Mouse (Mus musculus) left cerebral cortex, postnatal 36 days (tissue): ENCODE data around the gene Nrm. TPM values are rescaled to one million over a fixed set of nuclear protein-coding genes. Genes with fewer than 3 reads are reported as not detected.

Experiments used
- DNase-seq, 2 experiments: peaks; one replicate each; pipeline ENCODE4 v3.0.0; 2021 to 2022; ENCODE audit warnings: low spot score in 2 of 2, mixed read lengths in 1 of 2
- intact Hi-C: fragments of 180-260 bp; cut with DNase I; formaldehyde crosslinking; loops from one replicate; pipeline ENCODE4 v1.15.1; 2025
- total RNA-seq, 2 experiments: library from RNA; stranded (reverse); gene quantifications; 2 replicates each; pipeline ENCODE4 v1.2.3; 2021

The Nrm gene
- total RNA-seq, 2 experiments from 2014 or later: 2.3 to 3.1 TPM

GRCm38 (mm10) chr17:35860831-35861197 lies 304 bp upstream of the Nrm start:
- intact Hi-C loops: no loop called here
- DNase-seq: no peak

DNA sequence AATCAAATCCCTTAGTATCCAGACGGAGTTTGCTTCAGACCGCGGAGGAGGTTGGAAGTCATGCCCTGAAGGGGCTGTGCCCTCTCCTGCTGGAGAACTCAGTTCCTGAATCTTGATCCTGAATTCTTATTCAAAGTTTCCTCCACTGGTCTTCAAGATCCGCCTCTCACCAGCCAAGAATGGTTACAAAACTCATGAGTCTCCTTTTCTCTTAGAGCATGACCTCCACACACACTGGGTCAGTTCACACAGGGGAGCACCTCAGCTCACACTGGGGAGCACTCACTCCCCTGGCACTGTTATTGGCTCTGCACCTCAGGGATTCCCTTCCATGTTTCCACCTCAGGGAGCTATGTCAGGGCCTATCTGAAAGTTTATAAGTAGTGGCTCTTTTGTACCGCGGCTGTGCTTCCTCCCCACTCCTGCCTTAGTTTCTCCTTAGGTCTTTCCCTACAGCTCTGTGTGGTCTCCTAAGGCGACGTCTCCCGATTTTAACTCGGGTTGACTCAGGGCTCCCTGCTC lies 3.8 kb downstream of the Nrm start:
- intact Hi-C loops: no loop called here
- DNase-seq: no peak

- peak in 1 of 2 experiments; percentile 37 for DNase-seq
- intact Hi-C loops: no loop called here
These were observed 4.6 kb downstream of the Nrm start, which contains the start of gene Ppp1r18 for GRCm38 (mm10) chr17:35865481-35866280. TSS of gene Ppp1r18 (plus strand) at chr17:35865593.

- peak; percentile 38 to 39 for DNase-seq
- intact Hi-C loops: no loop called here
These were observed 5.2 kb downstream of the Nrm start for GRCm38 (mm10) chr17:35866281-35866831.

DNA sequence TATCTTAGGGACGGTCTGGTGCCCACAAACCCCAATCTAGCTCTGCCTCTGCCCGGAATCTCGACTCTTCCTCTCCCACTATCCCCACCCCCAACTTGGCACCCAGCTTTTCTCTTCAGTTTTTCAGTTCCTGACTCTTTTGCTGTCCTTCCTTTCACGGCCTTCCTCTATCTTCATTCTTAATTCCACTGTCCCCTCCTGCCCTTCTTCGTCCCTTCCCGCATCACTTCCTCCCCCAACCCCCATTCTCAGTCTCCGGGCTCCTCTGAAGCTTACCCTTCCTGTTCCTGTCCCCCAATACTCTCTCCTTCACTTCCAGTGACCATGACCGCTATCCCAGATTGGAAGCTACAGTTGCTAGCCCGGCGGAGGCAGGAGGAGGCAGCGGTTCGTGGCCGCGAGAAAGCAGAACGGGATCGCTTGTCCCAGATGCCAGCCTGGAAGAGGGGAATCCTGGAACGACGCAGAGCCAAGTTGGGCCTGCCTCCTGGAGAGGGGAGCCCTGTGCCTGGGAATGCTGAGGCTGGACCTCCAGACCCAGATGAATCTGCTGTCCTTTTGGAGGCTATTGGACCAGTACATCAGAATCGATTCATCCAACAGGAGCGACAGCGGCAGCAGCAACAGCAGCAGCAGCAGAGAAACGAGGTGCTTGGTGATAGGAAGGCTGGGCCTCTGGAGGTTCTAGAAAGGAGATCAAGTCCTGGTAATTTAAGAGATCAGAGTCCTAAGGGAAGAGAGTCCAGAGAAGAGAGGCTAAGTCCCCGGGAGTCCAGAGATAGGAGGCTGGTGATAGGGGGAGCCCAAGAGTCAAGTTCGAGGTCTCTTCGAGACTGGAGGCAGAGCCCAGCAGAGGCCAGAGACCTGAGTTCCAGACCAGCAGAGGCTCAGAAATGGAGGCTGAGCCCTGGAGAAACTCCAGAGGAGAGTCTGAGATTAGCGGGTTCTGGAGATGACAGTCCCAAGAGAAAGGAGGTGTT lies 6.1 kb downstream of the Nrm start:
- no peak for DNase-seq
- intact Hi-C loops: no loop called here

DNA sequence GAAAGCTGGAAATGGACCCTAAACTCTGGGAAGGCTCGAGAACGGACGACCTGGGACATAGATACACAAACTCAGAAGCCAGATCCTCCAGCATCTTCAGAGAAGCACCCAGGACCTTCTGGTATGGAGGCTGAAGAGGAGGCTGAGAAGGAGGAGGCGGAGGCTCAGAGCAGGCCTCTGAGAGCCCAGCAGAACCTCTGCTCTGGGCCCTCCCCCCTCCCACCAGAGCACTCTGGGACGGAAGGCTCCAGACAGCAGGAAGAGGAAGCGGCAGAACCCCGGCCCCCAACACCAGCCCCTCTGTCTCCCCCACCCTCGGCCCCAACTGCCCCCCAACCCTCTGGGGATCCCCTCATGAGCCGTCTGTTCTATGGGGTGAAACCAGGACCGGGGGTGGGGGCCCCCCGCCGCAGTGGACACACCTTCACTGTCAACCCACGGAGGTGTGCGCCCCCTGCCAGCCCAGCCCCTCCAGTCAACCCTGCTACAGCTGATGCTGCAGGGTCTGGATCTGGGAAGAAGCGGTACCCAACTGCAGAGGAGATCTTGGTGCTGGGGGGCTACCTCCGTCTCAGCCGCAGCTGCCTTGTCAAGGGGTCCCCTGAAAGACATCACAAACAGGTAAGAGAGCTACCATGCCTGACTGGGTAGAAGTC lies 7.2 kb downstream of the Nrm start:
- DNase-seq: no peak
- intact Hi-C loops: no loop called here

- intact Hi-C loops: no loop called here
- DNase-seq: no peak
These were observed 7.8 kb downstream of the Nrm start for GRCm38 (mm10) chr17:35868961-35869345.

DNA sequence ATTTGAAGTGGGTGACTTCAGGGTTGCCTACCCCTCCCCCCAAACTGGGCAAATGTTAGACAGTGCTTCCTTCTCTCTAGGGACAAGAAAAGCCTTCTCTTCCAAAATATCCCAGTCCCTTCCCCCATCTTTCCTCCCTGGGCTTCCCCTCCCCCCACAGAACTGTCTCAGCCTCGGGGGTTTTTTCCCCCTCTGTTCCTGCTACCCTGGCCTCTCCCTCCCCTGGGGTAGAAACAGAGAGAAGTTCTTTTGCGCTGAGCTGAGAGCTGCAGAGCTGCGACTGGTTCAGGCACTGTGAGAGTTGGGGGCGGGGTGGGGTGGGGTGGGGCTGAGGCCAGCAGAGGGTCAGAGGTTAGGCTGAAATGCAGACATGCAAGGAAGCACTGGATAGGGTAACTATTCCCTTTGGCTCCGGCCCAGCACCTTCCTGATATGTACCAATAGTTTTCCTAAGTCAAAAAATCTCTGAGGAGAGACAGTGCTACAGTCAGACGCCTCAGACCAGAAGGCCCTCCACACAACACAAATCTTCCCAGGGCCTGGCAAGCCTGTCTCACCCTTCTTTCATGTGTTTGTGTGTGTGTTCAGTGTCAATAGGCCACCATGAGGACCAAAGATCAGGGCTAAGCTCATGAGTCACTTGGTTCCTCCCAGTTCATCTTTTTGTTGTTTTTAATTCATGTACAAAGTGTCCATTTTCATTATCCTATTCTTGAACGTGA lies 8.4 kb downstream of the Nrm start:
- no peak for DNase-seq
- intact Hi-C loops: no loop called here

DNA sequence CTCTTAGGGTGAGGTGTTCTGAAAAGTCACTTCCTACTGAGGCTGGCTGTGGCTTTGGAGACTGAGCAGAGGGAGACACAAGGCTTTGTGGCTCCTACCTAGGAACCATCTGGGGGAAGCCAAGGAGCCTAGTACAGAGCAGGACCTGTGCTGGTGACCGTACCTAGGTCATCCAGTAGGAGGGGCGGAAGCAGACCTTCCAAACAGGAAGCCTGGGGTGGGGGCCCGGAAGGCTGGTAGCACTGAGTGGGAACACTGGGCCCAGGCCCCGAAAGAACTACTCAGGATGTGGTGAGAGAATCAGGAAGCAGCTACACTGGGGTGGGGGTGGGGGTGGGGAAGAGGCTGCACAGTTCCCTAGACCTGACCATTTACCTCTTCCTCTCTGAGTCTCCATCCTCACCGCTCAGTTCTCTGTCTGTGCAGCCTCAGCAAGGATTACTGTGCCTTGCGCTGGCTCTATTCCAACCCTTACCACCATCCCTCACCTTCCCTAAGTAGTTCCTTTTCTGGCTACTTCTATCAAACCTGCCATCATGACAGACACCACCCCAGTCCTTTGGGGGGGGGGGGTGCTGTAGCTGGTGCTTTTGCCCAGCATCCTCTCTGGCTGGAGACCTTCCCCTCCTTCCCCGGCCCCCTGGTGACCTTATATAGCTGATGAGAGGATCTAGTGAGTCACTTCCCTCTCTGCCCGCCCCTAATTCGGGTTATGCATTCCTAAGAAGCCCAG lies 9.2 kb downstream of the Nrm start:
- DNase-seq: peak in 1 of 2 experiments; percentile 37
- intact Hi-C loops: no loop called here

- DNase-seq: no peak
- intact Hi-C loops: no loop called here
These were observed 10.0 kb downstream of the Nrm start for GRCm38 (mm10) chr17:35870884-35871696.

DNA sequence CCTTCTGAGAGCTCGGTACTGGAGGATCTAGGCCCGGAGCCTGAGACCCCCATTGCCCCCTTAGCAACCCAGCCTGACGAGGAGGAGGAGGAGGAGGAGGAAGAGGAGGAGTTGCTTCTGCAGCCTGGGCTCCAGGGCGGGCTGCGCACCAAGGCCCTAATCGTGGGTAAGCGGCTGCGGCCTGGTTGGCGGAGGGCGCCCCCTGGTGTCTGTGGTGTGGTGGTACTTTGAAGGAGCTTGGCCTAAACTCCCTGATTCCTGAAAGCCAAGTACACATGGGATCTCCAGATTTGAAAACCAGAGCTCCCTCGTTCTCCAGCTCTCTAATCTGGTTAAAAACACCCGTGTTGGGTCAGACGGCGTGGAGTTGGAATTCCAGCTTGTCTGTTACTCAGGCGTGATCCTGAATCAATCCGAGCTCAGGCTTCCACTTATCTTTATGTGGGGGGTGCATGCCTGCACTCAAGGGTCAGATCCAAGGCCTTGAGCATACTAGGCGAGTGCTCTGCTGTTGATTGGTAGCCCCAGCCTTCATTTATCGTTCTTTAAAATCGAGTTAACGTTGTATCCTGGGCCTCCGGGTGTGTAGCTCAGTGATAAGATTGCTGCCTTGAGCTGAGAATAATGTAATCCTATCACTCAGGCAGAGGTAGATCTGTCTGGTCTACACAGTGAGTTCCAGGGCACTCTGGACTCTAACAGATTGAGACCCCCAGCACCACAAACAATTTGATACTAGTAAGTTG lies 12.8 kb downstream of the Nrm start:
- intact Hi-C loops: loop anchor here (2.0 kb wide), 3 partner anchors 37 to 135 kb away; no protein-coding TSS in a partner anchor
- DNase-seq: peak; percentile 85

DNA sequence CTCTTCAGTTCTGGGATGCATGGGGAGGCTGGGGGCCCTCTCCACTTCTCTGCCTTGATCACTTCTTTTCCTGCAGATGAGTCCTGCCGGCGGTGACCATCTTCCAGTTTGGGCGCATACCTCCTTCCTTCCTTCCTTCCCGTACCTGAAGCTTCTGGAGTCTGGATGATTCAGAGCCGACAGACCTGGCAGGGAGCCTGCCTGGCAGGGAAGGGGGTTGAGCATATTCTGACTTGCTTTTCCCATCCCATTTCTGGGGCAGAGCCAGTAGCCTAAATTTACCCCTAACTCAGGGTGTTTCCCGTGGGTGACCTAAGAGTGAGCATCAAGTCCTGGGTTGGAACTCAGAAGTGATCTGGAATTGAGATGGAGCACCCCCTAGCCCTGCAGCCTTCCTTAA lies 13.6 kb downstream of the Nrm start:
- DNase-seq: peak; percentile 59 to 70
- intact Hi-C loops: loop anchor here (2.0 kb wide), 1 partner anchor 46 kb away; no protein-coding TSS in a partner anchor

DNA sequence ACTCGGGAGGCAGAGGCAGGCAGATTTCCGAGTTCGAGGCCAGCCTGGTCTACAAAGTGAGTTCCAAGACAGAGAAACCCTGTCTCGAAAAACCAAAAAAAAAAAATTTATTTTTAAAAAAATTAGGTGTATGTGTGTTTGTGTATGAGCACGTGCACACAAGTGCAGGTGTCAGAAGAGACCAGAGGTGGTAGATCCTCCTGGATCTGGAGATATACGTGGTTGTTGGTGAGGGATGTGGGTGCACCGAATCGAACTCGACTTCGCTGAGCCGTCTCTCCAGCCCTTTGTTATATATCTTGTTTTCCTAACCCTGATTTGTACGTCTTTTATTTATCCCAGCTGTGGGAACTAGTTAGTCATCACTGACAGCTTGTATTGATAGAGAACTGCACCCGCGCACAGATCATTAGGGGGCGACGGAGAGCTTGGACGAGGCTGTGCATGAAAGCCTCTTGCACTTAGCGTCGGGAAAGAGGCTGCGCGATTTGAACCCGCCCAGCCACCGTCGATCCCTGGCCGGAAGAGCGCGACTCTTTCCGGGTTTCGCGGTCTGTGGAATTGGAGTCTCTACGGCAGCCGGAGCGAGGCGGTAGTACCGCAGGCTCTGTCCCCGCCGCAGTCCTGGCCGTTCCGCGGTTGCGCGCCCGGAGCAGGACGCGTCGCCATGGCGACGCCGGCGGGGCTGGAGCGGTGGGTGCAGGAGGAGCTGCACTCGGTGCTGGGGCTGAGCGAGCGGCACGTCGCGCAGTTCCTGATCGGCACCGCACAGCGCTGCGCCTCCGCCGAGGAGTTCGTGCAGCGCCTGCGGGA lies 18.3 kb downstream of the Nrm start, which contains the start of gene Dhx16:
Gene Dhx16 (plus strand): TSS at position 575 of the 813 bp plus-strand sequence.
- intact Hi-C loops: no loop called here
- DNase-seq: peak; percentile 95 to 96

- no peak for DNase-seq
- intact Hi-C loops: no loop called here
These were observed 21.8 kb downstream of the Nrm start for GRCm38 (mm10) chr17:35882924-35883323.

GRCm38 (mm10) chr17:35883777-35884176 lies 22.7 kb downstream of the Nrm start:
- DNase-seq: no peak
- intact Hi-C loops: no loop called here

DNA sequence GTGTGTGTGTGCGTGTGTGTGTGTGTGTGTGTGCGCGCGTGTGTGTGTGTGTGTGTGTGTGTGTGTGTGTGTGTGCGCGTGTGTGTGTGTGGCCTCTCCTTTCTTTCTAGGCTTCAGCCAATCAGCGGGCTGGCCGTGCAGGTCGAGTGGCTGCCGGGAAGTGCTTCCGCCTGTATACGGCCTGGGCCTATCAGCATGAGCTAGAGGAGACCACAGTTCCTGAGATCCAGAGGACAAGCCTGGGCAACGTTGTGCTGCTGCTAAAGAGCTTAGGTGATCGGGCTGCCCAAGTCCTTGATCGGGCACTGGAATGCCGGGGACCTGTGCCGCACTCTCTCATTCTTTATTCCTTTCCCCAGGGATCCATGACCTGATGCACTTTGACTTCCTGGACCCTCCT lies 26.6 kb downstream of the Nrm start:
- DNase-seq: no peak

More for the DNA sequence above, 26.6 kb downstream of the Nrm start:
- intact Hi-C loops: no loop called here
